In the genomic region with DNA sequence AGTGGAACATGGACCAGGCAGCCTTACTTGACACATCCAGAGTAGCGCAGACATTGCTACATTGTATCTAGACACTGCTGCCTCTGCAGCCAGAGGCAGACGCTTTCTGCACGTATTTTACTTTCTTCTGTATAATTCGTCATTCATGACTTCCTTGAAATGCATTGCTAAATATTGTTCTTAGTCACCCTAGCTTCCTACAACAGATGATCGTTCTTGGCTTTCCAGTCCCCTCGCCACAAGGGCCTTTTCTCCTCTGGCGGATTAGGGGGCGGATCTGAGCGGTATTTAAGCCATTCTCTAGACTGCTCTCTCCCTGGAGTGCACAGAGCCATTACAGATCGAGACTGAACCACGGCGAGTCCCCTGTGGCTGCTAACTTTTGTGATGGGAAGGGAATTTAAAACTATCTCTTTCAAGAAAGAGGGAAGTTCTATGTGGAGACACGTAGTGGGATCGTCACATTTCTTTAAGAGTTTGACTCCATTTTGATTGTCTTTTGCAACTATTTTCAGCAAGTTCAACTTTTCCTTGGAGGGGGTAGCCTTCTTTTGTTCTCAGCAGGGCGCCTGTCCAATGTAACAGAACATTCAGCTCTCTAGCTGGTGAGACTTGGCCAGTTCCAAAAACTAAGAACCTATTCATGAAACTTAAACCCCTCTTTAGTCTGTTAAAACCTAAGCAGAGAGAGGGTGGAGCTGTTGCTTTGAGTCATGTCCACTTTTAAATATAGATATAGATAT, we compare ENCODE assay signal across 8 mouse cellular contexts. TPM values are rescaled to one million over a fixed set of nuclear protein-coding genes. Genes with fewer than 3 reads are reported as not detected.
DNase-seq lines count a peak whose midpoint lies in the region; ATAC-seq lines count a peak whose summit lies in the region.
"Had no signal": no experiment of that assay in that cellular context is flagged by ENCODE, and none has a peak within 500 bp of the region (broad histone marks: within the 10 kb centered on the region; RNA-seq: fewer than 3 reads in every experiment).

No protein-coding gene starts in this region.

- no peaks in the 10 kb centered on the region for H3K36me3 ChIP-seq in limb, embryonic 11.5 days (ENCODE audit: control insufficient read depth, insufficient read depth, low read length)
- H3K36me3 ChIP-seq in limb, embryonic 10.5 days = no peaks in the 10 kb centered on the region
- peaks cover 7% of the 10 kb centered on the region for H3K36me3 ChIP-seq in embryonic facial prominence, embryonic 13.5 days
- H3K36me3 ChIP-seq in hindbrain, embryonic 16.5 days (ENCODE audit: control insufficient read depth, insufficient read depth, low read length) = no peaks in the 10 kb centered on the region
- no peaks in the 10 kb centered on the region for H3K36me3 ChIP-seq in neural tube, embryonic 14.5 days (ENCODE audit: control insufficient read depth, insufficient read depth, low read length)
- H3K36me3 ChIP-seq: limb, embryonic 15.5 days had no signal

- H3K4me2 ChIP-seq in limb, embryonic 11.5 days (ENCODE audit: low read depth, severe bottlenecking) = no peak overlapping the region
- H3K4me2 ChIP-seq in embryonic facial prominence, embryonic 13.5 days = peak overlapping the region; percentile 36
- H3K4me2 ChIP-seq in hindbrain, embryonic 16.5 days (ENCODE audit: low read length) = peak overlapping the region; percentile 40
- peak overlapping the region; percentile 22; the same call in 1 of the 2 replicates for H3K4me2 ChIP-seq in neural tube, embryonic 14.5 days (ENCODE audit: low read depth, low read length)
- H3K4me2 ChIP-seq: limb, embryonic 15.5 days had no signal

- peak; percentile 34 for DNase-seq in limb, embryonic 11.5 days (ENCODE audit: low spot score)
- DNase-seq in limb, embryonic 10.5 days (ENCODE audit: low spot score) = no peak
- no peak for DNase-seq in frontal cortex, postnatal 10 days (ENCODE audit: low spot score in 2 of 2)
- no peak for DNase-seq in spleen, adult 18-20 months

- no peak overlapping the region for H3K27ac ChIP-seq in limb, embryonic 11.5 days (replicated peaks; ENCODE audit: low read depth, low read length)
- no peak overlapping the region for H3K27ac ChIP-seq in limb, embryonic 10.5 days
- H3K27ac ChIP-seq in embryonic facial prominence, embryonic 13.5 days = no peak overlapping the region; the same call in 1 of the 2 replicates
- peak overlapping the region; percentile 34; the same call in 1 of the 2 replicates for H3K27ac ChIP-seq in hindbrain, embryonic 16.5 days (ENCODE audit: low read depth, low read length)
- H3K27ac ChIP-seq in neural tube, embryonic 14.5 days (ENCODE audit: low read depth, low read length) = no peak overlapping the region
- H3K27ac ChIP-seq: limb, embryonic 15.5 days had no signal

- 45% methylated on average over 15 of the region's 15 CpGs for WGBS in limb, embryonic 11.5 days
- WGBS in limb, embryonic 10.5 days = 47% methylated on average over 15 of the region's 15 CpGs
- 25% methylated on average over 15 of the region's 15 CpGs for WGBS in embryonic facial prominence, embryonic 13.5 days
- WGBS in hindbrain, embryonic 16.5 days = 19% methylated on average over 15 of the region's 15 CpGs
- WGBS in neural tube, embryonic 14.5 days = 16% methylated on average over 15 of the region's 15 CpGs

- no peak for ATAC-seq in limb, embryonic 11.5 days (ENCODE audit: insufficient number of reproducible peaks, low FRiP score, low TSS enrichment, low read depth)
- no peak for ATAC-seq in embryonic facial prominence, embryonic 13.5 days (ENCODE audit: insufficient number of reproducible peaks, insufficient read depth, low FRiP score, low TSS enrichment, low read depth)
- ATAC-seq in hindbrain, embryonic 16.5 days = peak; percentile 62
- ATAC-seq in neural tube, embryonic 14.5 days (ENCODE audit: low read depth) = no peak

- no peak overlapping the region for H3K4me3 ChIP-seq in limb, embryonic 11.5 days (ENCODE audit: low read depth, low read length)
- H3K4me3 ChIP-seq in limb, embryonic 10.5 days = no peak overlapping the region
- no peak overlapping the region for H3K4me3 ChIP-seq in embryonic facial prominence, embryonic 13.5 days
- H3K4me3 ChIP-seq in hindbrain, embryonic 16.5 days (ENCODE audit: low read length) = no peak overlapping the region
- no peak overlapping the region for H3K4me3 ChIP-seq in neural tube, embryonic 14.5 days (ENCODE audit: low read depth, low read length)
- H3K4me3 ChIP-seq: limb, embryonic 15.5 days had no signal

- no peaks in the 10 kb centered on the region for H3K27me3 ChIP-seq in limb, embryonic 11.5 days (ENCODE audit: control insufficient read depth, insufficient read depth, low read length)
- no peaks in the 10 kb centered on the region for H3K27me3 ChIP-seq in limb, embryonic 10.5 days (ENCODE audit: low read depth, poor library complexity, severe bottlenecking)
- no peaks in the 10 kb centered on the region for H3K27me3 ChIP-seq in embryonic facial prominence, embryonic 13.5 days
- H3K27me3 ChIP-seq in hindbrain, embryonic 16.5 days (replicated peaks; ENCODE audit: control insufficient read depth, insufficient read depth, low read length) = no peaks in the 10 kb centered on the region
- H3K27me3 ChIP-seq in neural tube, embryonic 14.5 days (ENCODE audit: control insufficient read depth, insufficient read depth, low read length) = no peaks in the 10 kb centered on the region
- H3K27me3 ChIP-seq: limb, embryonic 15.5 days had no signal

- no peak overlapping the region for H3K9ac ChIP-seq in limb, embryonic 11.5 days (ENCODE audit: low read length)
- H3K9ac ChIP-seq in embryonic facial prominence, embryonic 13.5 days = no peak overlapping the region
- H3K9ac ChIP-seq in hindbrain, embryonic 16.5 days (ENCODE audit: low read depth, low read length) = peak overlapping the region; percentile 31; the same call in 1 of the 2 replicates
- H3K9ac ChIP-seq in neural tube, embryonic 14.5 days (replicated peaks; ENCODE audit: low read depth, low read length) = no peak overlapping the region
- H3K9ac ChIP-seq: limb, embryonic 15.5 days had no signal

- no peaks in the 10 kb centered on the region for H3K9me3 ChIP-seq in limb, embryonic 11.5 days (ENCODE audit: control insufficient read depth, low read length)
- H3K9me3 ChIP-seq in limb, embryonic 10.5 days (replicated peaks) = no peaks in the 10 kb centered on the region
- no peaks in the 10 kb centered on the region for H3K9me3 ChIP-seq in embryonic facial prominence, embryonic 13.5 days
- H3K9me3 ChIP-seq in hindbrain, embryonic 16.5 days (ENCODE audit: control insufficient read depth, low read length) = no peaks in the 10 kb centered on the region
- H3K9me3 ChIP-seq in neural tube, embryonic 14.5 days (ENCODE audit: control insufficient read depth, low read length) = no peaks in the 10 kb centered on the region
- H3K9me3 ChIP-seq: limb, embryonic 15.5 days had no signal

- H3K4me1 ChIP-seq in limb, embryonic 11.5 days (ENCODE audit: control insufficient read depth, insufficient read depth, low read length) = peaks cover 21% of the 10 kb centered on the region
- H3K4me1 ChIP-seq in limb, embryonic 10.5 days = peaks cover 62% of the 10 kb centered on the region
- H3K4me1 ChIP-seq in embryonic facial prominence, embryonic 13.5 days = peaks cover 52% of the 10 kb centered on the region
- H3K4me1 ChIP-seq in hindbrain, embryonic 16.5 days (ENCODE audit: control insufficient read depth, insufficient read depth, low read depth, low read length) = peaks cover 16% of the 10 kb centered on the region
- H3K4me1 ChIP-seq in neural tube, embryonic 14.5 days (ENCODE audit: control insufficient read depth, insufficient read depth, low read length) = peaks cover 9% of the 10 kb centered on the region

RNA-seq across cellular contexts. Expression of gene Rgcc, which starts 10.6 kb away (rescaled TPM):
- polyA plus RNA-seq in limb, embryonic 11.5 days (2014; fragmentation: Nextera tagmentation; extraction: Ambion mirVana) = 19.6 and 20.8 TPM in 2 replicates
- 9.5 and 14.8 TPM in 2 replicates for polyA plus RNA-seq in limb, embryonic 10.5 days (2016; fragmentation: Nextera tagmentation; extraction: Ambion mirVana)
- polyA plus RNA-seq in embryonic facial prominence, embryonic 13.5 days (2015; fragmentation: Nextera tagmentation; extraction: Ambion mirVana) = 46.1 and 52.6 TPM in 2 replicates
- polyA plus RNA-seq in hindbrain, embryonic 16.5 days (2015; fragmentation: Nextera tagmentation; extraction: Ambion mirVana) = 49.0 and 59.3 TPM in 2 replicates
- polyA plus RNA-seq in neural tube, embryonic 14.5 days (2014; fragmentation: Nextera tagmentation; extraction: Ambion mirVana) = 23.0 and 39.9 TPM in 2 replicates

RNA-seq across cellular contexts. Expression of gene Zfp957, which starts 43.7 kb away (rescaled TPM):
- polyA plus RNA-seq in limb, embryonic 11.5 days (2014; fragmentation: Nextera tagmentation; extraction: Ambion mirVana) = not detected in 2 replicates
- not detected in 2 replicates for polyA plus RNA-seq in limb, embryonic 10.5 days (2016; fragmentation: Nextera tagmentation; extraction: Ambion mirVana)
- polyA plus RNA-seq in embryonic facial prominence, embryonic 13.5 days (2015; fragmentation: Nextera tagmentation; extraction: Ambion mirVana) = not detected in 2 replicates
- polyA plus RNA-seq in hindbrain, embryonic 16.5 days (2015; fragmentation: Nextera tagmentation; extraction: Ambion mirVana) = not detected in 2 replicates
- not detected in 2 replicates for polyA plus RNA-seq in neural tube, embryonic 14.5 days (2014; fragmentation: Nextera tagmentation; extraction: Ambion mirVana)
- polyA plus RNA-seq: limb, embryonic 15.5 days had no signal
